Mouse (Mus musculus): ENCODE measurements around the gene Snapc2. TPM values are rescaled to one million over a fixed set of nuclear protein-coding genes. Genes with fewer than 3 reads are reported as not detected.

Gene Snapc2
- polyA plus RNA-seq, 1 experiment from 2014 or later = 73.5 TPM

DNA sequence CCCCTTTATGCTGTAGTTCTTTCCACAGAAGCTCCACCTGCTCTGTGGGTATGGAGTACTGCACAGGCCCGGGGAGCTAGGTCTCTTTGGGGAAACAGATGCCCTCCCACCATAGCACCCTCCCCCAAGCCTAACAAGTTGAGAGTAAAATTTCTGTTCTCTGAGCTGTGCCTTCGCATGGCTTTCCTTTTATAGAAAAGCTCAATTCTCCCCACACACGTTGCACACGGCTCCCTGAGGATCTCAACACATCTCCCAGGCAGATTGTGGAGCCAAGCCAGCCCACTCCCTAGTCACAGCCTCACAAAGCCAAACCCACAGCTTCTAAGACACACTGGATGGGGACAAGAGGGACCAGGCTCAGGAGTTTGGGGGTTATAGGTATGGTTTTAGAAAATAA, 4.0 kb downstream of the Snapc2 start:
- Histone ChIP-seq H3K4me3 (ENCODE audit: low read depth, low read length) (no peak overlapping the region), H3K36me3 (ENCODE audit: control insufficient read depth, insufficient read depth, low read length) (peaks cover 7% of the 10 kb centered on the region), H3K27me3 (ENCODE audit: control insufficient read depth, insufficient read depth, low read length) (no peaks in the 10 kb centered on the region), H3K4me1 (ENCODE audit: control insufficient read depth, insufficient read depth, low read length) (peaks cover 18% of the 10 kb centered on the region; the same call in 1 of the 2 replicates), H3K9me3 (ENCODE audit: control insufficient read depth, low read length) (no peaks in the 10 kb centered on the region; the same call in 1 of the 2 replicates), H3K4me2 (ENCODE audit: low read depth, severe bottlenecking) (no peak overlapping the region; the same call in 1 of the 2 replicates), H3K27ac (replicated peaks; ENCODE audit: low read depth, low read length) (no peak overlapping the region), H3K9ac (ENCODE audit: low read length) (no peak overlapping the region; the same call in 1 of the 2 replicates)
- no peak for ATAC-seq (ENCODE audit: insufficient number of reproducible peaks, low FRiP score, low TSS enrichment, low read depth)
- no peak for DNase-seq (ENCODE audit: low spot score)
- 73% methylated on average over 4 of the region's 4 CpGs for WGBS

DNA sequence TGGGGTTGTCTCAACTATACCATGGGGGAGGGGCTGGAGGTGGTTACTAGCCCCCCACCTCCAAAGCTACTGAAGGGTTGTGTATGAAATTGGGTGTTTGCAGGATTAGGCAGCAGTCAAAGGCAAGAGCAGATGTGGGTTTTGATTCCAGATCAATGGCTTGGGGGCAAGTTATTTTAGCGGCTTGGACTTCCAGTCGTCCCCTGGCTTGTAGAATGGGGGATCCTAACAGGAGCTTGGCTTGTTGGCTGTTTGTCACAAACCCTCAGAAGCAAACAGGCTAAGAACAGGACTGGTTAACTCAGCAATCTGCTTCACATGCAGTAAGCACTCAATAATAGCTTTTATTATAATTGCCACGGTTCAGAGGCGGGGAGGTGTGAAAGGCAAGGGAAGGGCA, 4.5 kb downstream of the Snapc2 start:
- peak overlapping the region; percentile 48 for H3K4me2 ChIP-seq (ENCODE audit: low read depth, severe bottlenecking)
- H3K36me3 ChIP-seq (ENCODE audit: control insufficient read depth, insufficient read depth, low read length) = peaks cover 7% of the 10 kb centered on the region
- H3K4me3 ChIP-seq (ENCODE audit: low read depth, low read length) = no peak overlapping the region
- no peaks in the 10 kb centered on the region for H3K27me3 ChIP-seq (ENCODE audit: control insufficient read depth, insufficient read depth, low read length)
- no peak for ATAC-seq (ENCODE audit: insufficient number of reproducible peaks, low FRiP score, low TSS enrichment, low read depth)
- peaks cover 18% of the 10 kb centered on the region; the same call in 1 of the 2 replicates for H3K4me1 ChIP-seq (ENCODE audit: control insufficient read depth, insufficient read depth, low read length)
- no peaks in the 10 kb centered on the region; the same call in 1 of the 2 replicates for H3K9me3 ChIP-seq (ENCODE audit: control insufficient read depth, low read length)
- DNase-seq (ENCODE audit: low spot score) = no peak
- 85% methylated on average over 4 of the region's 4 CpGs for WGBS
- H3K9ac ChIP-seq (ENCODE audit: low read length) = no peak overlapping the region; the same call in 1 of the 2 replicates
- H3K27ac ChIP-seq (replicated peaks; ENCODE audit: low read depth, low read length) = no peak overlapping the region

DNA sequence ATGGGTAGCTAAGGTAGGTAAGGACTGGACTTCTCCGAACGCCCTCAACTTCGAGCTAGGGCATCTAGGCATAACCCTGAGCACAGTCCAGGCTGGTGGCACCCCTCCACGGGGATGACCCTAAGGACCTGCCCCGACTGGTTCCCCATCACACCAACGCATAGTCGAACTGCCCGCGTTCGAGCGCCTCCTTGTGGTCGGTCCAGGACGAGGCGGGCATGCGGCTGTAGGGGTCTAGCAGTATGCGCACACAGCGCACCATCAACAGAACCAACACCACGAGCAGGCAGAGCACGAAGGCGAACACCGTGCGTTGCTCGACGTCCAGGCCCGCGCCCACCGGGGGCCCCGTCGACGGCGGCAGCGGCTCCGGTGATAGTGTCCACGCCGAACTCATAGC, 5.4 kb downstream of the Snapc2 start:
- Histone ChIP-seq H3K4me1 (ENCODE audit: control insufficient read depth, insufficient read depth, low read length) (peaks cover 18% of the 10 kb centered on the region; the same call in 1 of the 2 replicates), H3K4me3 (ENCODE audit: low read depth, low read length) (peak overlapping the region; percentile 89), H3K4me2 (ENCODE audit: low read depth, severe bottlenecking) (peak overlapping the region; percentile 48), H3K9me3 (ENCODE audit: control insufficient read depth, low read length) (no peaks in the 10 kb centered on the region; the same call in 1 of the 2 replicates), H3K9ac (ENCODE audit: low read length) (peak overlapping the region; percentile 94), H3K36me3 (ENCODE audit: control insufficient read depth, insufficient read depth, low read length) (peaks cover 8% of the 10 kb centered on the region), H3K27ac (replicated peaks; ENCODE audit: low read depth, low read length) (peak overlapping the region; percentile 87), H3K27me3 (ENCODE audit: control insufficient read depth, insufficient read depth, low read length) (no peaks in the 10 kb centered on the region)
- 2% methylated on average over 35 of the region's 35 CpGs for WGBS
- peak; percentile 45 for ATAC-seq (ENCODE audit: insufficient number of reproducible peaks, low FRiP score, low TSS enrichment, low read depth)
- peak; percentile 95 for DNase-seq (ENCODE audit: low spot score)

DNA sequence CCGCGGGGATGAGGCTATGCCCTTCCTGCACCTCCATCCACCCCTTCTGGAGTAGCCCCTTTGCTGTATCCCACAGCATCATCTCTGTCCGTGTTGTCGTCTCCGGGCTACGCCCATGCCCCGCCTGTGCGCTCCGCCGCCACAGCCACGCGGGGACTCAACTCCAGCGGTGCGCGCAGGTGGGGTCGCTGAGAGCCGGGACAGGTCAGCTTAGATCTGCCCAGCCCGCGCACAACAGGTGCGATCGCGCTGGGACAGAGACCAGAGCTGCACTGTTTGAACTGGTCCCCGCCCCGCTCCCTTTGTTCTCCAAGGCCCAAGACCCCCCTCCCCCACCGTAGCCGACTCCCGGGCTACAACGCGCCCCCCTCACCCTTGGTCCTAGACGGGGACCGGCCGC, 5.8 kb downstream of the Snapc2 start:
- under 1% methylated on average over 32 of the region's 32 CpGs for WGBS
- peaks cover 18% of the 10 kb centered on the region; the same call in 1 of the 2 replicates for H3K4me1 ChIP-seq (ENCODE audit: control insufficient read depth, insufficient read depth, low read length)
- peak overlapping the region; percentile 89 for H3K4me3 ChIP-seq (ENCODE audit: low read depth, low read length)
- ATAC-seq (ENCODE audit: insufficient number of reproducible peaks, low FRiP score, low TSS enrichment, low read depth) = peak; percentile 68
- H3K9ac ChIP-seq (ENCODE audit: low read length) = peak overlapping the region; percentile 94
- H3K9me3 ChIP-seq (ENCODE audit: control insufficient read depth, low read length) = no peaks in the 10 kb centered on the region; the same call in 1 of the 2 replicates
- peak overlapping the region; percentile 48 for H3K4me2 ChIP-seq (ENCODE audit: low read depth, severe bottlenecking)
- H3K27ac ChIP-seq (replicated peaks; ENCODE audit: low read depth, low read length) = peak overlapping the region; percentile 87
- peak; percentile 86 for DNase-seq (ENCODE audit: low spot score)
- H3K27me3 ChIP-seq (ENCODE audit: control insufficient read depth, insufficient read depth, low read length) = no peaks in the 10 kb centered on the region
- peaks cover 8% of the 10 kb centered on the region for H3K36me3 ChIP-seq (ENCODE audit: control insufficient read depth, insufficient read depth, low read length)

DNA sequence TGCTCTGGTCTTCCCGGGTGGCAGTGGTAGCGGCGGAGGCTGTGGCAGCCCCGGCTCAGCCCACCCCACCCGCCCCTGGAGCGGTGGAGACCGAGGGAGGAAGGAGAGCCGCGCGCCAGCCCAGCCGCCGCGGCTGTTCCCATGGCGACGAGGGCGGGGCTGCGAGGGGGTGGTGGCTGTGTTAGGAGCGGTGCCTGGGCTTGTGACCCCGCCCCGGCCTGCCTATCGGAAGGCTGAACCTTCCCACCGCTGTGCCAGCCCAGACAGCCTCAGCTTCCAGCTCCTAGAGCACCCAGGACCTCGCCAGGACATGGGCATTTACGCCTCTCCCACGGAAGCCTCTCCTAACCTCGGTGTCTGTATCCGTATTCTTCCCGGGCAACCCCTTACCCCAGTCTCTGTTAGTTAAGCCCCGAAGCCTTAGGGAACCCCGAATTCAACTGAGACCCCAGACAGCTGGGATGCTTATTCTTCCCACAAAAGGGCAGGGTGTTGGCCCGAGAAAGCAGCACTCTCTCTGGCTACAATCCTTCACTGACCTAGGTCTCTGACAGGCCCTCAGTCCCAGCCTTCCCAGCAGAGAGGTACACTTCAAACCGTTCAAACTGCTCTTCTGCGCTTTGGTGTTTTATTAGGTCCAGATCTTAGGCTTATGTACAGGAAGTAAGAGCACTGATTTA, 6.4 kb downstream of the Snapc2 start, which contains the start of gene Ctxn1:
TSS of gene Ctxn1 (minus strand) at position 150 of the 680 bp plus-strand sequence.
- H3K4me3 ChIP-seq (ENCODE audit: low read depth, low read length) = peak within 1 kb of the TSS; percentile 89
- H3K36me3 ChIP-seq (ENCODE audit: control insufficient read depth, insufficient read depth, low read length) = peaks cover 8% of the 10 kb centered on the region
- H3K4me1 ChIP-seq (ENCODE audit: control insufficient read depth, insufficient read depth, low read length) = peaks cover 14% of the 10 kb centered on the region; the same call in 1 of the 2 replicates
- WGBS = 7% methylated on average over 28 of the region's 33 CpGs
- no peaks in the 10 kb centered on the region for H3K27me3 ChIP-seq (ENCODE audit: control insufficient read depth, insufficient read depth, low read length)
- H3K27ac ChIP-seq (replicated peaks; ENCODE audit: low read depth, low read length) = peak within 1 kb of the TSS; percentile 87
- no peaks in the 10 kb centered on the region; the same call in 1 of the 2 replicates for H3K9me3 ChIP-seq (ENCODE audit: control insufficient read depth, low read length)
- peak within 1 kb of the TSS; percentile 94 for H3K9ac ChIP-seq (ENCODE audit: low read length)
- ATAC-seq (ENCODE audit: insufficient number of reproducible peaks, low FRiP score, low TSS enrichment, low read depth) (peak; percentile 91), DNase-seq (ENCODE audit: low spot score) (peak; percentile 98)
- H3K4me2 ChIP-seq (ENCODE audit: low read depth, severe bottlenecking) = peak within 1 kb of the TSS; percentile 48

DNA sequence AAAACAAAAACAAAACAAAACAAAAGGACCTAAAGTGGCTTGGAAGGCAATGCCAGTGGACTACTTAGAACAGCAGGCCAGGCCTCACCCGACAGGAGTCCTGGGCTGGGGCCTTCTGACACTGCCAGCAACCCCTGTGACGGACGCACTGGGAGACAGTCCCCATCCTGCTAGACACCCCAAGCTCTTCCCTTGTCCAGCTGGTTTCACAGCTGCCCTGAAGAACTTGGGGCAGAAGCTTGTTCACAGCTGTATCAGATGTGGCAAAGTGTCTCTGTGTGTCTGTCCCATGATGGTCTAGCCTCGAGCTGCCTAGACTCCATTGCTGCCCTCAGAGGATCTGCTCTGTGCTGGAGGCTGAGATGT, 6.9 kb downstream of the Snapc2 start:
- Histone ChIP-seq H3K27ac (replicated peaks; ENCODE audit: low read depth, low read length) (no peak overlapping the region), H3K36me3 (ENCODE audit: control insufficient read depth, insufficient read depth, low read length) (peaks cover 8% of the 10 kb centered on the region), H3K4me1 (ENCODE audit: control insufficient read depth, insufficient read depth, low read length) (peaks cover 14% of the 10 kb centered on the region; the same call in 1 of the 2 replicates), H3K27me3 (ENCODE audit: control insufficient read depth, insufficient read depth, low read length) (no peaks in the 10 kb centered on the region), H3K9me3 (ENCODE audit: control insufficient read depth, low read length) (no peaks in the 10 kb centered on the region; the same call in 1 of the 2 replicates), H3K9ac (ENCODE audit: low read length) (no peak overlapping the region), H3K4me3 (ENCODE audit: low read depth, low read length) (no peak overlapping the region), H3K4me2 (ENCODE audit: low read depth, severe bottlenecking) (no peak overlapping the region)
- 77% methylated on average over 4 of the region's 4 CpGs for WGBS
- DNase-seq (ENCODE audit: low spot score) = no peak
- ATAC-seq (ENCODE audit: insufficient number of reproducible peaks, low FRiP score, low TSS enrichment, low read depth) = no peak

DNA sequence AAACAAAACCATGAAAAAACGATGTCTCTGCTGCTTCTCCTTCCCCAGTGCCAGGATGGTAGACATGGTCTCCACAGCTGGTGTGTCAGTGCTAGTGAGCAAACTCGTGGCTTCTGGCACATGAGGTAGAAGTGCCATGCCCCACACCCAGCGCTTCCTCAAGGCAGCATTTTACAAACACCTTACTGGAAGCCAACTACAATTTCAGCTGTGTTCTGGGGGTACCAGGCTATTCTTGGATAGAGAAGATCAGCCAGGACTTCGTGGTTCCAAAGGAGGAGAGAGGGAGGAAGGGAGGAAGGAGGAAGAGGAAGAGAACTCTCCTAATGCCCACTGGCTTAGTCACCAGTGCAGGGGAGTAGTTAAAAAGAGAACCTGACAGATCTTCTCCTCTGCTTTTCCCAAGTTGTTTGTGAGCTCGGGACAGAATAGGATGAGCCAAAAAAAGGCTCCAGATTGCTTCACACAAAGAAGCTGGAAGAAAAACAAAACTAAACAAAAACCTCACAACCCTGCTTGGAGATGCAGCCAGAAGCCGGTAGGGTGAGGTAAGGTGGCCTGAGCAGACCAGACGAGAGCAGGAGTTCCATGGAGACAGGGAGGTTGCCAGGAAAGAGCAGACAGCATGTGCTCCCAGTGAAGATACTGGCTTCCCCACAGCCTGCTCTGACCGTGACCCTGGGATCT, 10.4 kb downstream of the Snapc2 start:
- Histone ChIP-seq H3K9ac (ENCODE audit: low read length) (no peak overlapping the region), H3K4me2 (ENCODE audit: low read depth, severe bottlenecking) (no peak overlapping the region), H3K9me3 (ENCODE audit: control insufficient read depth, low read length) (no peaks in the 10 kb centered on the region), H3K36me3 (ENCODE audit: control insufficient read depth, insufficient read depth, low read length) (peaks cover 30% of the 10 kb centered on the region), H3K27ac (replicated peaks; ENCODE audit: low read depth, low read length) (no peak overlapping the region), H3K4me3 (ENCODE audit: low read depth, low read length) (no peak overlapping the region), H3K4me1 (ENCODE audit: control insufficient read depth, insufficient read depth, low read length) (0 out of 2 replicates have a peak, but pooled peaks cover 4% of the 10 kb centered on the region), H3K27me3 (ENCODE audit: control insufficient read depth, insufficient read depth, low read length) (no peaks in the 10 kb centered on the region)
- WGBS = 90% methylated on average over 8 of the region's 8 CpGs
- no peak for DNase-seq (ENCODE audit: low spot score)
- no peak for ATAC-seq (ENCODE audit: insufficient number of reproducible peaks, low FRiP score, low TSS enrichment, low read depth)

DNA sequence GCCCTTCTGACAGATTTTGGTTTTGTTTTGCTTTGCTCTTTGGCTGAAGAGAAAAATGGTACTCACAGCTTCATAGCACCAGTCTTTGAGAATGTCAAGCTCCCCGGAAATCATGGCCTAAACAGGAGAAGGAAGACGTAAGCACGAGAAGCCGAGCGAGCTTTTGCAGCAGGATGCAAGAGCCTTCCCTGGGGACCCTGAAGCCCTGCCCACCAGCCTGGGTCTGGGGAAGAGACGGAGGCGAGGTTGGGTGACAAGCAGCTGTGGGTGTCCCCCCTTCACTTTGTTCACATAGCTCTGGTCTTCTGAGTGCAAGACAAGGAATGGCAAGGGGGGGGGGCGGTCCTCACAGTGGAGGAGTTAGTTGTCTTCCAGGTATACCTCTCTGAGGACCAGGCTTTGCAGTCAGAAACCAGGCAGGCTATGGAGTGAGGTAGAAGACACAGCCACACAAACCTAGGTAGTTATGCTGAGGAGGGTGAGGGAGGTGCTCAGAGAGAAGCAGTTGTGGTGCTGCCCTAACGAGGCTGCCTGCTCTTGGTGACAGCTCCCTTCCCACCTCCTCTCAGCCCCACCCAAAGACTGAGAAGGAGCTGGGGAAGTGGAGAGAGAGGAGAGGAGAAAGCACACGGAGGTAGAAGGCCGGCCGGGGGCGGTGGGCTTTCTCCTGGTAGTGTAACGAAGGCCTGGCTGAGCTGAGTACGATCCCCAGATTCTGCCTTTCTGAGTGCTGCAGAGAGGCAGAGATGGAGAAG, 12.5 kb downstream of the Snapc2 start:
- H3K9ac ChIP-seq (ENCODE audit: low read length) = no peak overlapping the region
- no peaks in the 10 kb centered on the region for H3K9me3 ChIP-seq (ENCODE audit: control insufficient read depth, low read length)
- no peaks in the 10 kb centered on the region for H3K27me3 ChIP-seq (ENCODE audit: control insufficient read depth, insufficient read depth, low read length)
- 93% methylated on average over 15 of the region's 15 CpGs for WGBS
- H3K4me3 ChIP-seq (ENCODE audit: low read depth, low read length) = no peak overlapping the region
- DNase-seq (ENCODE audit: low spot score) = no peak
- H3K4me2 ChIP-seq (ENCODE audit: low read depth, severe bottlenecking) = no peak overlapping the region
- peaks cover 38% of the 10 kb centered on the region for H3K36me3 ChIP-seq (ENCODE audit: control insufficient read depth, insufficient read depth, low read length)
- H3K27ac ChIP-seq (replicated peaks; ENCODE audit: low read depth, low read length) = no peak overlapping the region
- no peak for ATAC-seq (ENCODE audit: insufficient number of reproducible peaks, low FRiP score, low TSS enrichment, low read depth)
- no peaks in the 10 kb centered on the region for H3K4me1 ChIP-seq (ENCODE audit: control insufficient read depth, insufficient read depth, low read length)

Measured in limb, embryonic 11.5 days (tissue).